Mouse (Mus musculus): ENCODE results near the gene Ott. TPM values are rescaled to one million over a fixed set of nuclear protein-coding genes. Genes with fewer than 3 reads are reported as not detected.
"Not testable (repeated sequence)": the region's sequence is repeated elsewhere in the genome, so short reads cannot be mapped to it uniquely, and the experiment has no call there.

Gene Ott
- not detected for total RNA-seq (2022)

DNA sequence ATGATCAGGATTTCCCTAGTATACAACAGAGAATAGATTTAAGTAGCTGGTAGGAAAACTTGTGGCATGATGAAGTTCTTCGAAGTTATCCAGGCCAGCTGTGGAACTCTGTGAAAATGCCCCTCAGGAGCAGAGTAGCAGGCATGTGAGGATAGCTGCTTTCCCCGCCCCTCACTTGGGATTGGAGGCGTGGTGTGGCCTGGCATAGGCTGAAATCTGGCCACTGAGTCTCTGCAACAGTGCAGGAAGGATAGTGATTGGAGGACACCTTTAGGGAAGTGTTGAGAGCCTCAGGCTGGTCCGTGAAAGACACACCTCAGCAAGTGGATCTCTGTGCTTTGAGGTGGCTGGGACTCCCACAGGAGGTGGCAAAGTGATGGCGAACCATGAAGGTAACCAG lies at the start of gene Ott:
Ott (plus strand) TSS at position 301 of the 400 bp plus-strand sequence.
- not testable (repeated sequence) for DNase-seq (ENCODE audit: low spot score in 2 of 2)

Other genes starting within 250 kb of the Ott start
- not detected for gene Luzp4, start 216.6 kb upstream of the Ott start, total RNA-seq (2022)
- not detected for gene Gm15093, start 198.1 kb downstream of the Ott start, total RNA-seq (2022)

All from gastrocnemius, adult 8-10 months (tissue).